Mouse (Mus musculus) stomach, embryonic 15.5 days (tissue): Measurements from ENCODE around the gene Ubac2. TPM values are rescaled to one million over a fixed set of nuclear protein-coding genes. Genes with fewer than 3 reads are reported as not detected.
"Not testable (repeated sequence)": the region's sequence is repeated elsewhere in the genome, so short reads cannot be mapped to it uniquely, and the experiment has no call there.

Experiments used
- ATAC-seq: fragments of 200-750 bp; cut with Nextera tagmentation; 2 replicates; pipeline ENCODE4 v1.8.0; 2017; ENCODE audit warnings: low read depth, moderate number of reproducible peaks, moderate TSS enrichment; ENCODE audit not compliant: insufficient read depth, low FRiP score
- H3K27ac ChIP-seq: fragments of 300-500 bp; sonication (generic); 2 replicates; pipeline ENCODE4 v1.5.1; 2015; ENCODE audit warnings: mild to moderate bottlenecking, inconsistent platforms
- H3K27me3 ChIP-seq: fragments of 300-500 bp; sonication (generic); replicated peaks from 2 replicates; pipeline ENCODE4 v1.6.1; 2015; ENCODE audit warnings: inconsistent platforms
- H3K36me3 ChIP-seq: fragments of 300-500 bp; sonication (generic); 2 replicates; pipeline ENCODE4 v1.6.1; 2015; ENCODE audit warnings: inconsistent platforms
- H3K4me1 ChIP-seq: fragments of 300-500 bp; sonication (generic); 2 replicates; pipeline ENCODE4 v1.6.1; 2015; ENCODE audit warnings: inconsistent platforms
- H3K4me2 ChIP-seq: fragments of 300-500 bp; sonication (generic); 2 replicates; pipeline ENCODE4 v1.6.1; 2015; ENCODE audit warnings: mild to moderate bottlenecking, inconsistent platforms
- H3K4me3 ChIP-seq: fragments of 300-500 bp; sonication (generic); replicated peaks from 2 replicates; pipeline ENCODE4 v1.5.1; 2015; ENCODE audit warnings: inconsistent platforms
- H3K9ac ChIP-seq: fragments of 300-500 bp; sonication (generic); 2 replicates; pipeline ENCODE4 v1.6.1; 2015; ENCODE audit warnings: inconsistent platforms
- H3K9me3 ChIP-seq: fragments of 300-500 bp; sonication (generic); 2 replicates; pipeline ENCODE4 v1.6.1; 2016; ENCODE audit warnings: inconsistent platforms
- WGBS: fragments of 180-500 bp; shearing (Covaris S2); methylation state at CpG from one replicate; pipeline ENCODE4 v1.1.7; 2015; 5-methylcytosine and 5-hydroxymethylcytosine counted together
- polyA plus RNA-seq: library from polyadenylated mRNA; unstranded; fragments of >200 nt; fragmentation: Nextera tagmentation; extraction: Ambion mirVana; gene quantifications from 2 replicates; pipeline ENCODE4 v1.2.1, GENCODE M21; 2015

Gene Ubac2
- polyA plus RNA-seq, 1 experiment from 2014 or later: 61.6 TPM

GRCm38 (mm10) chr14:121873172-121873571 is 5.2 kb upstream of the Ubac2 start:
- no peak for ATAC-seq
- 59% methylated on average over 2 of the region's 2 CpGs for WGBS
- H3K27ac ChIP-seq: no peak overlapping the region

GRCm38 (mm10) chr14:121873646-121874045 is 4.8 kb upstream of the Ubac2 start:
- WGBS: 81% methylated on average over 4 of the region's 4 CpGs
- ATAC-seq: no peak

More at GRCm38 (mm10) chr14:121873172-121873571, 5.2 kb upstream of the Ubac2 start:
- no peaks in the 10 kb centered on the region for H3K36me3 ChIP-seq
- H3K4me2 ChIP-seq: no peak overlapping the region
- no peaks in the 10 kb centered on the region for H3K9me3 ChIP-seq
- H3K4me3 ChIP-seq: no peak overlapping the region
- H3K4me1 ChIP-seq: no peaks in the 10 kb centered on the region
- H3K27me3 ChIP-seq: no peaks in the 10 kb centered on the region
- no peak overlapping the region for H3K9ac ChIP-seq

GRCm38 (mm10) chr14:121876190-121876589 is 2.2 kb upstream of the Ubac2 start:
- H3K9ac ChIP-seq, H3K4me3 ChIP-seq, H3K4me1 ChIP-seq, H3K36me3 ChIP-seq, H3K27ac ChIP-seq, H3K9me3 ChIP-seq, H3K4me2 ChIP-seq, H3K27me3 ChIP-seq, ATAC-seq: not testable (repeated sequence)
- WGBS: 76% methylated on average over 2 of the region's 2 CpGs

More at GRCm38 (mm10) chr14:121873646-121874045, 4.8 kb upstream of the Ubac2 start:
- Histone ChIP-seq H3K27me3 (no peaks in the 10 kb centered on the region), H3K9ac (no peak overlapping the region), H3K9me3 (no peaks in the 10 kb centered on the region), H3K27ac (no peak overlapping the region), H3K4me2 (no peak overlapping the region), H3K36me3 (no peaks in the 10 kb centered on the region), H3K4me3 (no peak overlapping the region), H3K4me1 (no peaks in the 10 kb centered on the region)

GRCm38 (mm10) chr14:121876860-121877259 is 1.6 kb upstream of the Ubac2 start:
- Histone ChIP-seq H3K27me3 (no peaks in the 10 kb centered on the region), H3K4me2 (no peak overlapping the region), H3K4me3 (no peak overlapping the region), H3K4me1 (peaks cover 8% of the 10 kb centered on the region; the same call in 1 of the 2 replicates), H3K27ac (no peak overlapping the region), H3K9ac (no peak overlapping the region), H3K9me3 (no peaks in the 10 kb centered on the region), H3K36me3 (no peaks in the 10 kb centered on the region)
- 72% methylated on average over 2 of the region's 2 CpGs for WGBS
- ATAC-seq: no peak

DNA sequence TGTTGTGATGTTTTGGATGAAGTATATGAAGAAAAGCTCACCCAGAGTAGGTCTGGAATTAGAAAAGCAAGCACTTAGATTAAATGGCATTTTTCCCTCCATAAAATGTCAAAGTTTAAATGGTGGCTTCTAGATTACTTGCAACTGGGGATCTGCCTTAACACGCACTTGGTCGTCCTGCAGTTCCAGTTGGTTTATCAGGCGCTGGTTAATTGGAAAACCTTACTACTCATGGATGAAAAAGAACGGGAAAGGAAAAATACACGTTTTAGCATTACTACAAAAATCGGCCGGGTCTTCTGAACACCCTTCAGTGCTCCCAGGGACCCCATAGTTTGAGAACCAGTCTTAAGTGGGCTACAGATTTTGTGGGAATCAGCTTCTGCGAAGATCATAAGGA is 780 bp upstream of the Ubac2 start:
- H3K4me3 ChIP-seq: peak overlapping the region; percentile 71
- no peaks in the 10 kb centered on the region for H3K36me3 ChIP-seq
- H3K4me1 ChIP-seq: peaks cover 8% of the 10 kb centered on the region; the same call in 1 of the 2 replicates
- H3K4me2 ChIP-seq: peak overlapping the region; percentile 57
- no peaks in the 10 kb centered on the region for H3K27me3 ChIP-seq
- H3K27ac ChIP-seq: peak overlapping the region; percentile 95
- H3K9ac ChIP-seq: no peak overlapping the region
- 32% methylated on average over 8 of the region's 8 CpGs for WGBS
- no peak for ATAC-seq
- no peaks in the 10 kb centered on the region for H3K9me3 ChIP-seq

GRCm38 (mm10) chr14:121878859-121879206 is 413 bp downstream of the Ubac2 start:
- peak overlapping the region; percentile 88 for H3K9ac ChIP-seq
- no peaks in the 10 kb centered on the region for H3K36me3 ChIP-seq
- no peaks in the 10 kb centered on the region for H3K9me3 ChIP-seq
- H3K4me2 ChIP-seq: peak overlapping the region; percentile 89
- no peak; the same call in 1 of the 2 replicates for ATAC-seq
- peaks cover 15% of the 10 kb centered on the region for H3K4me1 ChIP-seq
- no peaks in the 10 kb centered on the region for H3K27me3 ChIP-seq
- peak overlapping the region; percentile 69; the same call in 1 of the 2 replicates for H3K27ac ChIP-seq
- 0% methylated on average over 27 of the region's 27 CpGs for WGBS
- peak overlapping the region; percentile 71 for H3K4me3 ChIP-seq

GRCm38 (mm10) chr14:121879266-121879840 is 933 bp downstream of the Ubac2 start:
- peak; percentile 27 for ATAC-seq
- no peak overlapping the region for H3K27ac ChIP-seq

DNA sequence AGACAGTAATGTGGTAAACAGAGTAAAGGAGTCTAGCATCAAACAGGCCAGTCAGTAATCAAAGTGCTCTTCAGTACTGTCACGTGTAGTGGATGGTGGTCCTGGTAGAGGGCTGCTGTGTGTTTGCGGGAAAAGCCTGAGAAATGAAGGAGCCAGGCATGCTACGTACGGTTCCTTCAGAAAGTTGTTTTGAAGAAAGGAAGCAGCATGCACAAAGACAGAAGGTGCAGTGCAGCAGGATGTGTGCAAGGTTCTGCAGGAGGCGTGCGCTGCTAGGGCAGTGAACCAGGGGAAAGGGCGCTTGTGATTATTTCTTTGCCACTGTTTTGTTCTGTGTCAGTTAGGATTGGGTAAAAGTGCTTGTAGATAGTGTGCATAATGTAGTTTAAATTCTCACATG is 2.8 kb downstream of the Ubac2 start:
- WGBS: 75% methylated on average over 7 of the region's 7 CpGs
- no peak overlapping the region for H3K4me2 ChIP-seq
- H3K36me3 ChIP-seq: no peaks in the 10 kb centered on the region
- no peak overlapping the region for H3K4me3 ChIP-seq
- no peaks in the 10 kb centered on the region for H3K9me3 ChIP-seq
- peaks cover 19% of the 10 kb centered on the region for H3K4me1 ChIP-seq
- no peak for ATAC-seq
- no peak overlapping the region for H3K27ac ChIP-seq
- no peaks in the 10 kb centered on the region for H3K27me3 ChIP-seq
- no peak overlapping the region for H3K9ac ChIP-seq

More at GRCm38 (mm10) chr14:121879266-121879840, 933 bp downstream of the Ubac2 start:
- Histone ChIP-seq H3K9me3 (no peaks in the 10 kb centered on the region), H3K4me1 (peaks cover 19% of the 10 kb centered on the region), H3K27me3 (no peaks in the 10 kb centered on the region), H3K4me2 (peak overlapping the region; percentile 89), H3K9ac (peak overlapping the region; percentile 88), H3K36me3 (no peaks in the 10 kb centered on the region), H3K4me3 (peak overlapping the region; percentile 71)
- WGBS: 10% methylated on average over 16 of the region's 16 CpGs

DNA sequence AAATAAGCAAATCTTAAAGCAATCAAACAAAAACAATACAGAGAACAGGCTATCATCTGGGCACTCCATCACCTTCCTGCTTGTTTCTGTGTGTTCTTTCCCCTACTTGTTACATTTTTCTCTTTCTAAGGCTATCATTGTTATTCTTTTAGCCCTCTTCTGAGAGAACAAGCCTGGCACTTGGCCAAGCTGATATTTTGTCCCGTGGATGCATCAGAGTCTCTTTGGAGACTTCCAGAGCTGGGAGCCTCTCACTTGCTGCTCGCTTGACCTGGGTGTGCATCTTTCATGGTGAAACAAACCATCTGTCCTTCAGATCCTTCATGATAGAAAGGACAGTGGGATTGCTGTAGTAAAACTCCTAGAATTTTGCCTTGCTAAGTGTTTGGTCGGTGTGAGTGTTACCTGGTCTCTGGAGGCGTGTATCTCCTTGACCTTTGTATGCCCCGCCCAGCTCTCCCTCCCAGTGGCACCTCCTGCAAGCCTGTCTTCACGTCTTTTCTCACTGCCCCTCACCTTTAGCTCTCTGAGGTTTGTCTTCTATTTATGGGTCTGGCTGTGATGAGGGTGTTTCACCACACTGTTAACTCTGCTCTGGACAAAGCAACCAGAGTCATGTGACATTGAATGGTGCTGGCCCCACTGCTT is 5.9 kb downstream of the Ubac2 start:
- no peaks in the 10 kb centered on the region for H3K27me3 ChIP-seq
- H3K9ac ChIP-seq: no peak overlapping the region
- 38% methylated on average over 6 of the region's 6 CpGs for WGBS
- no peaks in the 10 kb centered on the region for H3K36me3 ChIP-seq
- peaks cover 19% of the 10 kb centered on the region for H3K4me1 ChIP-seq
- no peak for ATAC-seq
- no peak overlapping the region for H3K4me3 ChIP-seq
- H3K9me3 ChIP-seq: no peaks in the 10 kb centered on the region
- no peak overlapping the region for H3K27ac ChIP-seq
- no peak overlapping the region for H3K4me2 ChIP-seq

DNA sequence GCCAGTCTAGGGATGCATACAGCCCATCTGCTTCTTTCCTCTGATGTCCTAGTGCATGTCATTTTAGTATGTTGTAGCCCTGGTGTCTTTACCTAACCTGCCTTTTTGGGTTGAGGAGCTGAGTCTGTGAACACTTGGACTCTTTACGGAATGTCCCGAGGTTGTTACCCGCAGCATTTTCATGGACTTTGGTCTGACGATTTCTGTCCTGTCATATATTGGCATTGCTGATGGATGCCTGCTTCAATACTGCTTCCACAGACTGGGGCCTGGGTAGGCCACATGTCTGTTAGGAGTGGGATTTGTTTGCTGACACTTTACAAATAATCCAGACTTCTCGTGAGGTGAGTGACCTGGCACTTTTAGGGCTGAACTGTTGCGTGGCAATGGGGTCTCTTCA is 15.3 kb downstream of the Ubac2 start:
- Histone ChIP-seq H3K36me3 (no peaks in the 10 kb centered on the region), H3K4me3 (no peak overlapping the region), H3K9me3 (no peaks in the 10 kb centered on the region), H3K27me3 (no peaks in the 10 kb centered on the region), H3K4me1 (no peaks in the 10 kb centered on the region; the same call in 1 of the 2 replicates), H3K4me2 (no peak overlapping the region), H3K9ac (no peak overlapping the region), H3K27ac (no peak overlapping the region)
- no peak for ATAC-seq
- 68% methylated on average over 6 of the region's 6 CpGs for WGBS

- Histone ChIP-seq H3K9me3 (no peaks in the 10 kb centered on the region), H3K4me2 (no peak overlapping the region), H3K4me1 (no peaks in the 10 kb centered on the region; the same call in 1 of the 2 replicates), H3K27me3 (no peaks in the 10 kb centered on the region), H3K4me3 (no peak overlapping the region), H3K36me3 (no peaks in the 10 kb centered on the region), H3K9ac (no peak overlapping the region), H3K27ac (no peak overlapping the region)
- 70% methylated on average over 5 of the region's 5 CpGs for WGBS
- ATAC-seq: no peak
These were observed 16.2 kb downstream of the Ubac2 start for GRCm38 (mm10) chr14:121894511-121895135.

- 83% methylated on average over 4 of the region's 4 CpGs for WGBS
- Histone ChIP-seq H3K9me3 (no peaks in the 10 kb centered on the region), H3K4me2 (no peak overlapping the region)
These were observed 16.9 kb downstream of the Ubac2 start for GRCm38 (mm10) chr14:121895316-121895715.

More at GRCm38 (mm10) chr14:121895316-121895715, 16.9 kb downstream of the Ubac2 start:
- ATAC-seq: no peak
- Histone ChIP-seq H3K4me1 (no peaks in the 10 kb centered on the region; the same call in 1 of the 2 replicates), H3K9ac (no peak overlapping the region), H3K4me3 (no peak overlapping the region), H3K27me3 (no peaks in the 10 kb centered on the region), H3K27ac (no peak overlapping the region), H3K36me3 (no peaks in the 10 kb centered on the region)
